Mouse (Mus musculus): ENCODE data around the gene Sox6. TPM values are rescaled to one million over a fixed set of nuclear protein-coding genes. Genes with fewer than 3 reads are reported as not detected.

The Sox6 gene
- total RNA-seq, 2 experiments from 2014 or later: 0.45 to 0.99 TPM

- no peak for ATAC-seq (ENCODE audit: poor library complexity, severe bottlenecking)
Measured at GRCm38 (mm10) chr7:115840613-115841012, 198.0 kb downstream of the Sox6 start.

GRCm38 (mm10) chr7:115835005-115835404 is 203.6 kb downstream of the Sox6 start:
- peak; percentile 64 for ATAC-seq (ENCODE audit: poor library complexity, severe bottlenecking)

GRCm38 (mm10) chr7:115833701-115834100 is 204.9 kb downstream of the Sox6 start:
- ATAC-seq (ENCODE audit: poor library complexity, severe bottlenecking): no peak

- ATAC-seq (ENCODE audit: poor library complexity, severe bottlenecking): no peak
Measured at GRCm38 (mm10) chr7:115830938-115831873, 207.4 kb downstream of the Sox6 start.

DNA sequence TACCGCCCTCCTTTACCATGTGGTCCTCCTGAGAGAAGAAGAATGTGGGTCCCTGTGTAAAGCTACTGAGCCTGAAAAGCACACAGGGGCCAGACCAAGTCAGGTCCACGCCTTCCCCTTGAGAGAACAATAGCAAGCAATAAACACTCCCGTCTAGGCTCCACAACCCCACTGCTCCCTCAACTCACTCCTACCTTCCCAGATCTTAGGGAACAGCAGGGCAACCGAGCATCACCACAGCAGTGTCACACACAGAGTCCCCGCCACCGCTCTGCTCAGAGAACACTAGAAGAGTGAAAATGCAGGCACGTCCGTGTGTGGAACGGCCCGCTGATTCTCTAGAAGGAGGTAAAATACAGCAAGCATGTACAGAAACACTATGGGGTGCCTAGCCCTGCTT is 208.2 kb downstream of the Sox6 start:
- ATAC-seq (ENCODE audit: poor library complexity, severe bottlenecking): no peak

- no peak for ATAC-seq (ENCODE audit: poor library complexity, severe bottlenecking)
Measured at GRCm38 (mm10) chr7:115829756-115830155, 208.8 kb downstream of the Sox6 start.

- ATAC-seq (ENCODE audit: poor library complexity, severe bottlenecking): no peak
Measured at GRCm38 (mm10) chr7:115829260-115829659, 209.3 kb downstream of the Sox6 start.

GRCm38 (mm10) chr7:115825295-115825694 is 213.3 kb downstream of the Sox6 start:
- ATAC-seq (ENCODE audit: poor library complexity, severe bottlenecking): no peak

DNA sequence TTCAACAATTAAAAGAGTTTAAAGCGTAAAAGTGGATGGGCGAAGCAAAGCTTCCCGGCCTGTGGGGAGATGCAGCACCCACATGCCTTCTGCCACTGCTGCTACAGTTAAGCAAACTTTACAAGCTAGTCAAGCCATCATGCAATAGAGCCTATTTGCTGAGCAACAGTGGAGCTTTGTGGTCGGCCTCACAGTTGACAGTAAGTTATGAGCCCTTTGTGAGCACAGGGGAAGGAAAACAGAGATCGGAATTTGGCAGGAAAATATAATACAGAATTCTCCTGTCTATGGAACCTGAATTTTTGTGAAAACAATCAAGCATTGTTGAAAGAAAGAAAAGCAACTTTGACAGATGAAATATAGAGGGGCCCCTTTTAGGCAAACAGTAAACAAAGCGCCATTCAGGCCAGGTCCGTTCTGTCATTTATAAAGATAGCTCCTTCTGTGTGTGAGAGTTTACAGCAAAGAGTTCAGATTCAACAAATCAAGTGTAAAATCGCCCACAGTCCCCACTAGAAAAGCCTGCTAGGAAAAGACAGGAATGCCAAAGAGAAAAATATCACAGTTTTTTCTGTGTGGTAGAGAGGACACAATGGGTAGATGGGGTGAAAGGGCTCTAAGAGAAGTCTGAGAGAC is 213.9 kb downstream of the Sox6 start:
- no peak for ATAC-seq (ENCODE audit: poor library complexity, severe bottlenecking)

GRCm38 (mm10) chr7:115819136-115819535 is 219.5 kb downstream of the Sox6 start:
- ATAC-seq (ENCODE audit: poor library complexity, severe bottlenecking): peak; percentile 49; the same call in 1 of the 2 replicates

- ATAC-seq (ENCODE audit: poor library complexity, severe bottlenecking): no peak
Measured at GRCm38 (mm10) chr7:115803256-115803655, 235.3 kb downstream of the Sox6 start.

- ATAC-seq (ENCODE audit: poor library complexity, severe bottlenecking): no peak
Measured at GRCm38 (mm10) chr7:115794139-115794858, 244.3 kb downstream of the Sox6 start.

GRCm38 (mm10) chr7:115792841-115793240 is 245.8 kb downstream of the Sox6 start:
- no peak for ATAC-seq (ENCODE audit: poor library complexity, severe bottlenecking)

- no peak for ATAC-seq (ENCODE audit: poor library complexity, severe bottlenecking)
Measured at GRCm38 (mm10) chr7:115789116-115789823, 249.3 kb downstream of the Sox6 start.

DNA sequence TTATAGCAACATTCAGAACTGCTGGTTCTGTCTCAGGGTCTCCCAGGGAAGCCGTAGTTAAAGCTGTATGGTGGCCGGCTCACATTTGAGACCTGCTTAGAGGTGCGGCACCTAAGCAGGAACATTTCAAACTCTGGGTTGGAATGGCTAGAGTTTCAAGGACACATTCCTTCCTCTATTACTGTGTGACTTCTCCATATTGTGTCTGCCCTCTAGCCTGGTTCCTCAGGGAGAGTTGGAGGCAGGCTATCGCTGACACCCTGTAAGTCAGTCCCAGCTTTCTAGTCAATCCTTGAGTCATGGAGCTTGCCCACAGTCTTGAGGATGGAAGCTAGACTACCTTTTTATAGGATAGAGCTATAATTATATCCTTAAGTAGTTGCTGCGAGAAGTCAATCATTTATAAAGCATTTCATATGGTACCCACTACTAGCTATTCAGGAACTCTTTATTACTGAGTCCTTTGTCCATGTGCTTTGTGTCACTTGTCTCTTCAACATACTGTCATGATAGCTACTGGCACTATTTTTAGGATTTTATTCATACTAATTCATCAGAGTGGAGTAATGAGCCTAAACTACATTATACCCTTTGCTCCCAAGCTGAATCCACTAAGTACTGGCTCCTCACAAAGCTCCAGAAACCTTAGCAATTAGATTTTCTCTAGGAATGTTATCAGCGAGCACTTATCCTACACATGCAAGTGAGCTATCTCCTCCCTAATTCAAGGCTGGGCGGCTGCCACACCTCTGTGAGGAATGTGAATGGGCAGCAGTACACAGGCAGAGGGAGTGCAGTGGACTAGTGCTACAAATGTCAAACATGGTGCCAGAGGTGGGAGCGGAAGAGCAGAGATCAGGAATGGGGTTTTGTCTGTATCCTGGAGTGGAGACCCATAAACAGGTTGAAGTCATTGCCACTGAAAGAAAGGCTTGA is 254.3 kb downstream of the Sox6 start:
- no peak for ATAC-seq (ENCODE audit: poor library complexity, severe bottlenecking)

DNA sequence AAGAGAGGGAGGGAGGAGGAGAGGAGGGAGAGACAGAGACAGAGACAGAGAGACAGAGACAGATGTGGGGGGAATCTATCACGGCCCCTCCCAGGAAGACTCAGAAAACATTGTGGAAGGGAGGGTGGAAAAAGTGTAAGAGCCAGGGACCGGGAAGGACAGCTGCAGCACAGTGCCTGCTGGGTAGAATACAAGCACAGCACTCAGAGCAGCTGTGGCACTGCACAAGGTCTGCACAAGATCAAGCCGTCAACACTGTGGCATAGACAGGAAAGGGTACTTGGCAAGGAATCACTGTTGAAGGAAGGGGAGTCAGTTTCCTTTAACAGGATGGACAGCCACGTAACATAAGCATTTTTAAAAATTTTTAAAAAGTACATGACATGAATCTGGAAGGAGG is 258.4 kb downstream of the Sox6 start:
- no peak for ATAC-seq (ENCODE audit: poor library complexity, severe bottlenecking)

DNA sequence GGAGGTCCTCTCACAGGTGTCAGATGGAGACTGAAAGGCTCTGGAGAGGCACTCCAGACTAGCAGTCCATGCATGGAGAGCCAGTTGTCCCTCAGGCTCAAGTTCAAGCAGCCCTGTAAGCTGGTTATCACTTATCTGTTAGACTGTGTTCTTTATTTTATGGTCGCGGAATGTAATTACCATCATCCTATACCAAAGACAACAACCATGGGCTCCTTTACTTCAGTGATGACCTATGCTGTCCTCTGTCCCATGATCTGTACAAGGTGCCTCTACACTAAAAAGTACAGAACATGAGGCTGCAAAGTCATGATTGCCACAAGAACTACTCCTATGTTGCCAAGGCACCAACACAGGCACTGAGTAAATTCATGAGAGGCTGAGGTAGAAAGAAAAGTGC is 259.1 kb downstream of the Sox6 start:
- ATAC-seq (ENCODE audit: poor library complexity, severe bottlenecking): no peak

- no peak for ATAC-seq (ENCODE audit: poor library complexity, severe bottlenecking)
Measured at GRCm38 (mm10) chr7:115776736-115777135, 261.9 kb downstream of the Sox6 start.

GRCm38 (mm10) chr7:115776324-115776723 is 262.3 kb downstream of the Sox6 start:
- no peak for ATAC-seq (ENCODE audit: poor library complexity, severe bottlenecking)

DNA sequence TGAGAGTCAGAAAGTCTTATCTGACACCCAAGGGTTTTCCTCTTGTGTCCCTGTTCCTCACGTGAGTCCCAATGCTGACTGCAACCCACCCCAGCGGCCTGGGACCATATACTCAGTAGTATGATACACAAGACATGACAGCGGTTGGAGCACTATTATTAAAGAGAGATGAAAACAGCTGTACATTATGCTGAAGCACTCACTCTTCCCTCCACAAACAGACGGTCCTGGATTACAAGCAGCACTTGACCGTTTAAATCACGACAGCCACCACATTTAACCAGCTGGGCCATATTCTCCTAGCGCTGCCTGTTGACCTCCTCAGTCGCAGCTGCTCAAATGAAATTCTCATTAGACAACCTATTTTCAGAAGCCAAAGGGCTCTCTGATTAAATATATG is 272.3 kb downstream of the Sox6 start:
- no peak for ATAC-seq (ENCODE audit: poor library complexity, severe bottlenecking)

Data from megakaryocyte, adult 5-6 weeks (primary cell).